Mouse (Mus musculus): ENCODE results near the gene Bpifb4. TPM values are rescaled to one million over a fixed set of nuclear protein-coding genes. Genes with fewer than 3 reads are reported as not detected.

The Bpifb4 gene
- total RNA-seq, 1 experiment from 2014 or later, result not detected

GRCm38 (mm10) chr2:154001056-154001455, 63.0 kb downstream of the Bpifb4 start:
- no peak for ATAC-seq (replicated peaks; ENCODE audit: low read depth, poor library complexity, severe bottlenecking)

GRCm38 (mm10) chr2:154004456-154004855, 66.4 kb downstream of the Bpifb4 start:
- no peak for ATAC-seq (replicated peaks; ENCODE audit: low read depth, poor library complexity, severe bottlenecking)

- no peak for ATAC-seq (replicated peaks; ENCODE audit: low read depth, poor library complexity, severe bottlenecking)
These were observed 67.1 kb downstream of the Bpifb4 start for GRCm38 (mm10) chr2:154005094-154005493.

- no peak for ATAC-seq (replicated peaks; ENCODE audit: low read depth, poor library complexity, severe bottlenecking)
These were observed 67.7 kb downstream of the Bpifb4 start for GRCm38 (mm10) chr2:154005734-154006133.

- no peak for ATAC-seq (replicated peaks; ENCODE audit: low read depth, poor library complexity, severe bottlenecking)
These were observed 68.3 kb downstream of the Bpifb4 start for GRCm38 (mm10) chr2:154006331-154006730.

GRCm38 (mm10) chr2:154007381-154007780, 69.4 kb downstream of the Bpifb4 start:
- ATAC-seq (replicated peaks; ENCODE audit: low read depth, poor library complexity, severe bottlenecking), result no peak

GRCm38 (mm10) chr2:154007965-154008364, 70.0 kb downstream of the Bpifb4 start, which contains the start of gene Bpifa2:
TSS of gene Bpifa2 (plus strand) at chr2:154008265.
- ATAC-seq (replicated peaks; ENCODE audit: low read depth, poor library complexity, severe bottlenecking), result no peak

Other genes with a start within 250 kb of the Bpifb4 start
- gene Dnmt3c, start 241.6 kb upstream of the Bpifb4 start, total RNA-seq (2017), result not detected in 2 replicates
- 190 and 224 TPM in 2 replicates for gene Mapre1, start 196.9 kb upstream of the Bpifb4 start, total RNA-seq (2017)
- gene Efcab8, start 158.3 kb upstream of the Bpifb4 start, total RNA-seq (2017), result 0.10 TPM in 1 of 2 replicates, not detected in the other
- not detected in 2 replicates for gene Sun5, start 67.1 kb upstream of the Bpifb4 start, total RNA-seq (2017)
- gene Bpifb2, start 63.2 kb upstream of the Bpifb4 start, total RNA-seq (2017), result not detected in 2 replicates
- gene Bpifb6, start 37.8 kb upstream of the Bpifb4 start, total RNA-seq (2017), result not detected in 2 replicates
- not detected in 2 replicates for gene Bpifb3, start 20.0 kb upstream of the Bpifb4 start, total RNA-seq (2017)
- gene Bpifa6, start 36.7 kb downstream of the Bpifb4 start, total RNA-seq (2017), result not detected in 2 replicates
- gene Bpifa2, start 70.1 kb downstream of the Bpifb4 start, total RNA-seq (2017), result not detected in 2 replicates
- gene Bpifa3, start 192.1 kb downstream of the Bpifb4 start, total RNA-seq (2017), result not detected in 2 replicates
- not detected in 2 replicates for gene Bpifa1, start 204.7 kb downstream of the Bpifb4 start, total RNA-seq (2017)
- not detected in 2 replicates for gene Bpifa5, start 224.4 kb downstream of the Bpifb4 start, total RNA-seq (2017)